25 mouse cellular contexts compared by ENCODE assay signal in genomic region chr4:63147268-63147667, GRCm38 (mm10). TPM values are rescaled to one million over a fixed set of nuclear protein-coding genes. Genes with fewer than 3 reads are reported as not detected.
DNase-seq lines count a peak whose midpoint lies in the region; ATAC-seq and TF ChIP-seq lines count a peak whose summit lies in the region.
"Had no signal": no experiment of that assay in that cellular context is flagged by ENCODE, and none has a peak within 500 bp of the region (broad histone marks: within the 10 kb centered on the region; RNA-seq: fewer than 3 reads in every experiment).

No protein-coding gene starts in this region.

- no peak overlapping the region for H3K4me3 ChIP-seq in liver, adult 2 months (ENCODE audit: insufficient read depth, low read depth, low read length)
- no peak overlapping the region for H3K4me3 ChIP-seq in liver, embryonic 11.5 days (ENCODE audit: low read depth, low read length)
- no peak overlapping the region for H3K4me3 ChIP-seq in CH12.LX (replicated peaks in 1 of 3; ENCODE audit: low read depth in 2 of 3, low read length in 2 of 3, poor library complexity in 1 of 3)
- H3K4me3 ChIP-seq: erythroblast, embryonic 14.5 days; lung, embryonic 15.5 days; midbrain, embryonic 13.5 days; neural tube, embryonic 13.5 days had no signal

- no peak overlapping the region for H3K9ac ChIP-seq in liver, adult 2 months (ENCODE audit: low read depth, low read length)
- no peak overlapping the region for H3K9ac ChIP-seq in liver, embryonic 11.5 days (ENCODE audit: low read depth, low read length)
- H3K9ac ChIP-seq in CH12.LX (ENCODE audit: insufficient read depth, low read depth): no peak overlapping the region
- H3K9ac ChIP-seq: lung, embryonic 15.5 days; midbrain, embryonic 13.5 days; neural tube, embryonic 13.5 days had no signal

- WGBS in liver, adult 2 months: 94% methylated on average over 6 of the region's 6 CpGs
- 87% methylated on average over 6 of the region's 6 CpGs for WGBS in liver, embryonic 11.5 days

- peaks cover 3% of the 10 kb centered on the region; the same call in 1 of the 2 replicates for H3K9me3 ChIP-seq in liver, embryonic 11.5 days (ENCODE audit: control insufficient read depth, low read length)
- H3K9me3 ChIP-seq in CH12.LX (replicated peaks; ENCODE audit: low read length): peaks cover 9% of the 10 kb centered on the region
- H3K9me3 ChIP-seq: lung, embryonic 15.5 days; neural tube, embryonic 13.5 days had no signal

- in situ Hi-C loops in CH12.LX (cut with MboI; ENCODE audit: low pct_ligation_motif_present, low pct_unique_long_range_greater_than_20kb, low sequenced_read_pairs): loop anchor here (25.0 kb wide), 1 partner anchor 260 kb away; no protein-coding TSS in a partner anchor

- no peaks in the 10 kb centered on the region for H3K27me3 ChIP-seq in liver, adult 2 months (ENCODE audit: control insufficient read depth, insufficient read depth, low read length)
- no peaks in the 10 kb centered on the region for H3K27me3 ChIP-seq in liver, embryonic 11.5 days (replicated peaks; ENCODE audit: control insufficient read depth, insufficient read depth, low read length)
- peaks cover 73% of the 10 kb centered on the region for H3K27me3 ChIP-seq in CH12.LX (replicated peaks)
- H3K27me3 ChIP-seq: lung, embryonic 15.5 days; midbrain, embryonic 13.5 days; neural tube, embryonic 13.5 days had no signal

- H3K4me2 ChIP-seq in liver, embryonic 11.5 days: no peak overlapping the region
- no peak overlapping the region for H3K4me2 ChIP-seq in CH12.LX (ENCODE audit: insufficient read depth, low read depth, poor library complexity, severe bottlenecking)
- H3K4me2 ChIP-seq: lung, embryonic 15.5 days; midbrain, embryonic 13.5 days; neural tube, embryonic 13.5 days had no signal

- no peak for TF ChIP-seq CTCF in liver, adult 2 months (IDR thresholded peaks at IDR 0.05; ENCODE audit: low read depth, low read length)
- peak in 1 of 2 experiments; percentile 44; a peak in 3 of 4 replicates for TF ChIP-seq CTCF in CH12.LX (conservative IDR thresholded peaks at IDR 0.05 in 1 of 2, IDR thresholded peaks at IDR 0.05 in 1 of 2; ENCODE audit: low read depth in 2 of 2, low read length in 2 of 2)

- no peak for TF ChIP-seq POLR2A in liver, adult 2 months (IDR thresholded peaks at IDR 0.05; ENCODE audit: extremely low read depth, insufficient read depth, low read length)
- TF ChIP-seq POLR2A in CH12.LX (IDR thresholded peaks at IDR 0.05; ENCODE audit: low read depth, low read length): no peak

- dilution Hi-C loops in CH12.LX (cut with MboI; ENCODE audit: extremely low pct_ligation_motif_present, extremely low pct_unique_long_range_greater_than_20kb, low sequenced_read_pairs): no loop called here

- no peak overlapping the region for H3K27ac ChIP-seq in liver, adult 2 months (replicated peaks; ENCODE audit: insufficient read depth, low read depth, low read length)
- no peak overlapping the region for H3K27ac ChIP-seq in liver, embryonic 11.5 days (ENCODE audit: low read depth, low read length)
- no peak overlapping the region for H3K27ac ChIP-seq in CH12.LX (ENCODE audit: insufficient read depth, low read depth)
- H3K27ac ChIP-seq: lung, embryonic 15.5 days; midbrain, embryonic 13.5 days; neural tube, embryonic 13.5 days had no signal

- TF ChIP-seq RAD21 in CH12.LX (IDR thresholded peaks at IDR 0.05; ENCODE audit: low read depth, low read length): peak; percentile 19

- H3K4me1 ChIP-seq in liver, adult 2 months (ENCODE audit: control insufficient read depth, insufficient read depth, low read length): peaks cover 15% of the 10 kb centered on the region
- H3K4me1 ChIP-seq in liver, embryonic 11.5 days (replicated peaks; ENCODE audit: control insufficient read depth, insufficient read depth, low read length): no peaks in the 10 kb centered on the region
- H3K4me1 ChIP-seq in CH12.LX (ENCODE audit: control insufficient read depth in 1 of 2, insufficient read depth in 2 of 2): no peaks in the 10 kb centered on the region; a peak in 1 of 4 replicates
- H3K4me1 ChIP-seq: lung, embryonic 15.5 days; neural tube, embryonic 13.5 days had no signal

- ATAC-seq in CD4-positive, CD25-positive, alpha-beta regulatory T cell, adult 4 months: no peak
- ATAC-seq in liver, embryonic 11.5 days (replicated peaks; ENCODE audit: low FRiP score): no peak
- ATAC-seq in erythroblast, adult 5-6 weeks (replicated peaks; ENCODE audit: low FRiP score, poor library complexity, severe bottlenecking): no peak
- ATAC-seq: forebrain, embryonic 14.5 days; midbrain, embryonic 13.5 days had no signal

- peaks cover 74% of the 10 kb centered on the region for H3K36me3 ChIP-seq in liver, adult 2 months (ENCODE audit: control insufficient read depth, insufficient read depth, low read length)
- no peaks in the 10 kb centered on the region for H3K36me3 ChIP-seq in liver, embryonic 11.5 days (ENCODE audit: control insufficient read depth, insufficient read depth, low read length)
- H3K36me3 ChIP-seq in CH12.LX (replicated peaks in 1 of 2; ENCODE audit: control insufficient read depth in 1 of 2, insufficient read depth in 1 of 2, low read length in 1 of 2): no peaks in the 10 kb centered on the region
- H3K36me3 ChIP-seq: lung, embryonic 15.5 days; midbrain, embryonic 13.5 days; neural tube, embryonic 13.5 days had no signal

- no peak for TF ChIP-seq EP300 in CH12.LX (IDR thresholded peaks at IDR 0.05; ENCODE audit: low read length)

- H3K79me2 ChIP-seq in liver, adult 2 months (ENCODE audit: control insufficient read depth, insufficient read depth, low read length): peaks cover 1% of the 10 kb centered on the region; the same call in 1 of the 2 replicates
- H3K79me2 ChIP-seq in CH12.LX (replicated peaks; ENCODE audit: control insufficient read depth, extremely low read depth, insufficient read depth, poor library complexity, severe bottlenecking): no peaks in the 10 kb centered on the region

- DNase-seq in CD4-positive, CD25-positive, alpha-beta regulatory T cell, adult 2 months (ENCODE audit: low read depth, low spot score): peak; percentile 15
- peak; percentile 41 for DNase-seq in liver, adult 2 months (ENCODE audit: extremely low read depth, low read depth, low spot score)
- no peak for DNase-seq in liver, embryonic 11.5 days (ENCODE audit: low spot score)
- peak; percentile 7 for DNase-seq in CH12.LX (ENCODE audit: extremely low read depth)
- peak; percentile 66 for DNase-seq in ZHBTc4 (ENCODE audit: low read depth, low spot score)
- DNase-seq in urinary bladder, adult 18-20 months (ENCODE audit: low spot score in 2 of 2): no peak
- DNase-seq: adrenal gland, postnatal 36 days; cerebellum, adult 8-10 months; gastrocnemius, postnatal 14 days; heart, adult 18-20 months; layer of hippocampus, postnatal 36 days; right cerebral cortex, adult 18-20 months; thymus, postnatal 25 days had no signal

TF ChIP-seq in CH12.LX, 34 proteins besides CTCF, POLR2A, EP300 and RAD21:
- TF ChIP-seq NELFE (IDR thresholded peaks at IDR 0.05; ENCODE audit: low read depth, low read length) (no peak), ZNF384 (IDR thresholded peaks at IDR 0.05; ENCODE audit: low read depth, low read length) (no peak), TCF12 (IDR thresholded peaks at IDR 0.05; ENCODE audit: low read depth, low read length) (no peak), CHD1 (IDR thresholded peaks at IDR 0.05; ENCODE audit: low read depth, low read length) (no peak), MEF2A (IDR thresholded peaks at IDR 0.05; ENCODE audit: borderline replicate concordance, low read depth, low read length) (no peak), ETS1 (conservative IDR thresholded peaks at IDR 0.05; ENCODE audit: low read depth, low read length) (no peak), MAX (IDR thresholded peaks at IDR 0.05; ENCODE audit: low read length) (no peak), RCOR1 (conservative IDR thresholded peaks at IDR 0.05; ENCODE audit: low read depth, low read length) (no peak), NRF1 (IDR thresholded peaks at IDR 0.05; ENCODE audit: low read depth, low read length) (no peak), GABPA (IDR thresholded peaks at IDR 0.05; ENCODE audit: insufficient replicate concordance, low read depth, low read length) (no peak), E2F4 (IDR thresholded peaks at IDR 0.05; ENCODE audit: insufficient replicate concordance, low read depth, low read length) (no peak), IRF4 (IDR thresholded peaks at IDR 0.05; ENCODE audit: low read depth, low read length) (no peak), CHD2 (IDR thresholded peaks at IDR 0.05; ENCODE audit: low read length) (no peak), ZMIZ1 (IDR thresholded peaks at IDR 0.05; ENCODE audit: low read depth, low read length) (no peak), USF1 (IDR thresholded peaks at IDR 0.05; ENCODE audit: low read depth, low read length) (no peak), MXI1 (IDR thresholded peaks at IDR 0.05; ENCODE audit: low read depth, low read length) (no peak)
TF ChIP-seq in CH12.LX: peak in this region for 0.

RNA-seq across cellular contexts. Expression of gene Ambp, which starts 7.3 kb away (rescaled TPM):
- not detected for polyA plus RNA-seq in CD4-positive, CD25-positive, alpha-beta regulatory T cell, adult 4 months (2017; shearing (Covaris generic))
- 3,181 and 3,254 TPM in 2 replicates for total RNA-seq in liver, adult 2 months (2014; rRNA removed)
- polyA plus RNA-seq in liver, adult 2 months (2012; rRNA removed): 2,073 and 2,202 TPM in 2 replicates
- polyA plus RNA-seq in liver, embryonic 11.5 days (2014; fragmentation: Nextera tagmentation; extraction: Ambion mirVana): 736 and 748 TPM in 2 replicates
- total RNA-seq in CH12.LX (2012; rRNA removed) (not detected in 2 replicates), CH12.LX (2014; rRNA removed) (not detected in 2 replicates)
- polyA plus RNA-seq in CH12.LX (2012; ENCODE audit: insufficient read length, low read depth): not detected in 2 replicates
- total RNA-seq in erythroblast, adult 5-6 weeks (2015; ENCODE audit: low replicate concordance): not detected in 2 replicates
- total RNA-seq in erythroblast, adult 5-6 weeks (2017; ENCODE audit: low replicate concordance): not detected in 2 replicates
- total RNA-seq: gastrocnemius, postnatal 14 days; heart, adult 18-20 months; layer of hippocampus, postnatal 36 days; left cerebral cortex, postnatal 25 days had no signal
- polyA plus RNA-seq: cortical plate, adult 2 months; forebrain, embryonic 14.5 days; hindbrain, embryonic 11.5 days had no signal

RNA-seq across cellular contexts. Expression of gene Kif12, which starts 24.7 kb away (rescaled TPM):
- polyA plus RNA-seq in CD4-positive, CD25-positive, alpha-beta regulatory T cell, adult 4 months (2017; shearing (Covaris generic)): not detected
- total RNA-seq in liver, adult 2 months (2014; rRNA removed): 0.27 and 0.28 TPM in 2 replicates
- 0.39 and 0.64 TPM in 2 replicates for polyA plus RNA-seq in liver, adult 2 months (2012; rRNA removed)
- 7.9 and 9.0 TPM in 2 replicates for polyA plus RNA-seq in liver, embryonic 11.5 days (2014; fragmentation: Nextera tagmentation; extraction: Ambion mirVana)
- total RNA-seq in CH12.LX (2012; rRNA removed) (not detected in 2 replicates), CH12.LX (2014; rRNA removed) (not detected in 2 replicates)
- not detected in 2 replicates for polyA plus RNA-seq in CH12.LX (2012; ENCODE audit: insufficient read length, low read depth)
- total RNA-seq in erythroblast, adult 5-6 weeks (2015; ENCODE audit: low replicate concordance): not detected in 2 replicates
- not detected in 2 replicates for total RNA-seq in erythroblast, adult 5-6 weeks (2017; ENCODE audit: low replicate concordance)
- total RNA-seq: adrenal gland, postnatal 36 days; gastrocnemius, postnatal 14 days; heart, adult 18-20 months; layer of hippocampus, postnatal 36 days; left cerebral cortex, postnatal 25 days; megakaryocyte progenitor cell, adult 5-6 weeks had no signal
- polyA plus RNA-seq: cortical plate, adult 2 months; embryonic facial prominence, embryonic 11.5 days; erythroblast, embryonic 14.5 days; forebrain, embryonic 14.5 days; hindbrain, embryonic 11.5 days; midbrain, embryonic 13.5 days; neural tube, embryonic 13.5 days had no signal

Comparison
In these comparisons a context has a peak if more than half of its experiments do, and no peak if none do; other contexts are left out.
1. DNase-seq: peak in CD4-positive, CD25-positive, alpha-beta regulatory T cell, adult 2 months (single experiment), liver, adult 2 months (single experiment), CH12.LX (single experiment) and ZHBTc4 (single experiment); none in liver, embryonic 11.5 days (single experiment) and urinary bladder, adult 18-20 months (0 of 2).
2. RNA of gene Ambp, which starts 7.3 kb away (polyA plus RNA-seq): 2,073 to 2,202 TPM in liver, adult 2 months and 736 to 748 TPM in liver, embryonic 11.5 days; not detected in CD4-positive, CD25-positive, alpha-beta regulatory T cell, adult 4 months and not detected in CH12.LX; every median in the first group is over 100 times any median in the second.